In genomic region chr1:132417319-132418251, GRCm38 (mm10) we compare ENCODE assay signal across 8 mouse cellular contexts. TPM values are rescaled to one million over a fixed set of nuclear protein-coding genes. Genes with fewer than 3 reads are reported as not detected.
DNase-seq lines count a peak whose midpoint lies in the region; ATAC-seq and TF ChIP-seq lines count a peak whose summit lies in the region.

TSS of gene Dstyk (plus strand) at chr1:132417555.

- H3K27me3 ChIP-seq in embryonic facial prominence, embryonic 15.5 days, result no peaks in the 10 kb centered on the region
- H3K27me3 ChIP-seq in limb, embryonic 14.5 days (ENCODE audit: control insufficient read depth, insufficient read depth, low read length), result no peaks in the 10 kb centered on the region
- H3K27me3 ChIP-seq in midbrain, postnatal 0 days (ENCODE audit: insufficient read depth, low read length), result no peaks in the 10 kb centered on the region

- under 1% methylated on average over 85 of the region's 85 CpGs for WGBS in bone marrow, adult 2 months
- under 1% methylated on average over 80 of the region's 85 CpGs for WGBS in embryonic facial prominence, embryonic 15.5 days
- WGBS in limb, embryonic 14.5 days, result under 1% methylated on average over 62 of the region's 85 CpGs
- under 1% methylated on average over 77 of the region's 85 CpGs for WGBS in midbrain, postnatal 0 days

- TF ChIP-seq CTCF in bone marrow, adult 2 months (IDR thresholded peaks at IDR 0.05; ENCODE audit: control insufficient read depth, insufficient read depth, low read length), result peak; percentile 36
- TF ChIP-seq CTCF in midbrain, postnatal 0 days (IDR thresholded peaks at IDR 0.05), result peak; percentile 75

- H3K4me2 ChIP-seq in embryonic facial prominence, embryonic 15.5 days (replicated peaks), result peak within 1 kb of the TSS; percentile 59
- peak within 1 kb of the TSS; percentile 69 for H3K4me2 ChIP-seq in limb, embryonic 14.5 days (replicated peaks; ENCODE audit: low read depth, low read length, severe bottlenecking)
- H3K4me2 ChIP-seq in midbrain, postnatal 0 days (ENCODE audit: low read depth, low read length, poor library complexity, severe bottlenecking), result peak within 1 kb of the TSS; percentile 83

- TF ChIP-seq POLR2A in bone marrow, adult 2 months (IDR thresholded peaks at IDR 0.05; ENCODE audit: borderline replicate concordance, control insufficient read depth, low read depth, low read length), result peak; percentile 65; the same call in 1 of the 2 replicates
- peak; percentile 81; the same call in 1 of the 2 replicates for TF ChIP-seq POLR2A in limb, embryonic 14.5 days (IDR thresholded peaks at IDR 0.05; ENCODE audit: borderline replicate concordance, extremely low read depth, insufficient read depth, insufficient read length)

- H3K36me3 ChIP-seq in embryonic facial prominence, embryonic 15.5 days, result no peaks in the 10 kb centered on the region
- no peaks in the 10 kb centered on the region for H3K36me3 ChIP-seq in limb, embryonic 14.5 days (ENCODE audit: control insufficient read depth, insufficient read depth, low read length)
- no peaks in the 10 kb centered on the region for H3K36me3 ChIP-seq in midbrain, postnatal 0 days (ENCODE audit: insufficient read depth, low read length)

- peak; percentile 93 for DNase-seq in 416B (ENCODE audit: low read depth)
- DNase-seq in heart, adult 8-10 months (ENCODE audit: low spot score), result peak; percentile 92
- peak; percentile 96 for DNase-seq in kidney, adult 9 months
- peak; percentile 91 for DNase-seq in limb, embryonic 14.5 days (ENCODE audit: low spot score)
- peak; percentile 97 for DNase-seq in midbrain, postnatal 0 days (ENCODE audit: low spot score)
- peak; percentile 73 to 85 for DNase-seq in spleen, postnatal 14 days (ENCODE audit: low spot score in 2 of 2)

- ATAC-seq in embryonic facial prominence, embryonic 15.5 days (ENCODE audit: insufficient number of reproducible peaks, low FRiP score, low TSS enrichment, low read depth), result peak; percentile 97
- peak; percentile 97 for ATAC-seq in limb, embryonic 14.5 days (ENCODE audit: low FRiP score, low read depth)
- peak; percentile 98 for ATAC-seq in midbrain, postnatal 0 days (ENCODE audit: low FRiP score)

- peak within 1 kb of the TSS; percentile 85 for H3K4me3 ChIP-seq in bone marrow, adult 2 months (replicated peaks; ENCODE audit: control insufficient read depth, low read depth, low read length)
- peak within 1 kb of the TSS; percentile 70 for H3K4me3 ChIP-seq in embryonic facial prominence, embryonic 15.5 days (replicated peaks)
- H3K4me3 ChIP-seq in limb, embryonic 14.5 days (replicated peaks; ENCODE audit: low read length), result peak within 1 kb of the TSS; percentile 78
- H3K4me3 ChIP-seq in midbrain, postnatal 0 days (ENCODE audit: low read depth, low read length), result peak within 1 kb of the TSS; percentile 80

- H3K27ac ChIP-seq in bone marrow, adult 2 months (ENCODE audit: control insufficient read depth, insufficient read depth, low read depth, low read length, poor library complexity), result peak within 1 kb of the TSS; percentile 98
- peak within 1 kb of the TSS; percentile 93 for H3K27ac ChIP-seq in embryonic facial prominence, embryonic 15.5 days (replicated peaks)
- H3K27ac ChIP-seq in limb, embryonic 14.5 days (replicated peaks; ENCODE audit: low read depth, low read length), result peak within 1 kb of the TSS; percentile 93
- H3K27ac ChIP-seq in midbrain, postnatal 0 days (ENCODE audit: low read depth, low read length), result peak within 1 kb of the TSS; percentile 81

- H3K9ac ChIP-seq in embryonic facial prominence, embryonic 15.5 days, result peak within 1 kb of the TSS; percentile 80
- peak within 1 kb of the TSS; percentile 91 for H3K9ac ChIP-seq in limb, embryonic 14.5 days (ENCODE audit: low read depth, low read length, severe bottlenecking)
- H3K9ac ChIP-seq in midbrain, postnatal 0 days (replicated peaks; ENCODE audit: low read length, poor library complexity, severe bottlenecking), result peak within 1 kb of the TSS; percentile 83

- peaks cover 7% of the 10 kb centered on the region; the same call in 1 of the 2 replicates for H3K4me1 ChIP-seq in bone marrow, adult 2 months (ENCODE audit: control insufficient read depth, insufficient read depth, low read length)
- peaks cover 16% of the 10 kb centered on the region for H3K4me1 ChIP-seq in embryonic facial prominence, embryonic 15.5 days
- peaks cover 18% of the 10 kb centered on the region for H3K4me1 ChIP-seq in limb, embryonic 14.5 days (ENCODE audit: control insufficient read depth, insufficient read depth, low read length)
- peaks cover 10% of the 10 kb centered on the region; the same call in 1 of the 2 replicates for H3K4me1 ChIP-seq in midbrain, postnatal 0 days (ENCODE audit: insufficient read depth, low read length)

- H3K9me3 ChIP-seq in embryonic facial prominence, embryonic 15.5 days (replicated peaks), result no peaks in the 10 kb centered on the region
- H3K9me3 ChIP-seq in limb, embryonic 14.5 days (ENCODE audit: control insufficient read depth, low read length), result no peaks in the 10 kb centered on the region
- H3K9me3 ChIP-seq in midbrain, postnatal 0 days (ENCODE audit: low read length), result no peaks in the 10 kb centered on the region

RNA-seq across cellular contexts. Expression of gene Dstyk, which starts in this region (rescaled TPM):
- polyA plus RNA-seq in bone marrow, adult 2 months (2011; ENCODE audit: insufficient read depth, insufficient read length, low replicate concordance, missing spikeins), result 9.6 and 13.7 TPM in 2 replicates
- polyA plus RNA-seq in embryonic facial prominence, embryonic 15.5 days (2015; fragmentation: Nextera tagmentation; extraction: Ambion mirVana), result 15.6 and 18.0 TPM in 2 replicates
- 10 to 100 TPM; 15.3 to 16.7 (median 16.0) TPM for total RNA-seq in heart, adult 8-10 months (2022)
- 17.1 and 17.8 TPM in 2 replicates for polyA plus RNA-seq in limb, embryonic 14.5 days (2012; rRNA removed)
- polyA plus RNA-seq in limb, embryonic 14.5 days (2014; fragmentation: Nextera tagmentation; extraction: Ambion mirVana), result 18.3 and 20.8 TPM in 2 replicates
- total RNA-seq in midbrain, postnatal 0 days (2014; rRNA removed), result 14.6 and 21.2 TPM in 2 replicates
- 5.4 and 5.6 TPM in 2 replicates for polyA plus RNA-seq in midbrain, postnatal 0 days (2015; fragmentation: Nextera tagmentation; extraction: Ambion mirVana)

Comparison
In these comparisons a context has a peak if more than half of its experiments do, and no peak if none do; other contexts are left out.
1. Peak in every context shown above with its lines: DNase-seq, ATAC-seq, H3K4me3 ChIP-seq and H3K27ac ChIP-seq.